Mouse (Mus musculus) B cell, adult 67 days (primary cell): Measurements from ENCODE around the gene Tmem25. TPM values are rescaled to one million over a fixed set of nuclear protein-coding genes. Genes with fewer than 3 reads are reported as not detected.

ENCODE experiments used
- total RNA-seq, 2 experiments: library from RNA; stranded (reverse); gene quantifications; 4 replicates each; pipeline ENCODE4 v1.2.4; 2023

Gene Tmem25
- total RNA-seq, result under 1 TPM; 0.81 to 0.92 TPM

GRCm38 (mm10) chr9:44799102-44799957 is at the start of gene Tmem25:
Tmem25 (minus strand) TSS chr9:44799307.

GRCm38 (mm10) chr9:44802808-44803450 is 3.8 kb upstream of the Tmem25 start, which contains the start of gene Ttc36:
Ttc36 (minus strand) TSS chr9:44803072.

GRCm38 (mm10) chr9:44767101-44768028 is 31.7 kb downstream of the Tmem25 start, which contains the start of the genes Arcn1 and Ift46:
Arcn1 (minus strand) TSS chr9:44767845.
Ift46 (plus strand) TSS chr9:44767908.

Other genes with a start within 250 kb of the Tmem25 start
- gene Cxcr5, start 237.4 kb downstream of the Tmem25 start, total RNA-seq, result 100 to 1,000 TPM; 294 to 344 TPM
- gene Ddx6, start 194.4 kb downstream of the Tmem25 start, total RNA-seq, result 100 to 1,000 TPM; 309 to 312 TPM
- gene Treh, start 126.1 kb downstream of the Tmem25 start, total RNA-seq, result not detected
- gene Phldb1, start 64.1 kb downstream of the Tmem25 start, total RNA-seq, result under 1 TPM in 1 of 2 experiments, not detected in 1; 0.49 TPM
- gene Arcn1, start 31.5 kb downstream of the Tmem25 start, total RNA-seq, result 100 to 1,000 TPM; 130 to 137 TPM
- gene Ift46, start 31.4 kb downstream of the Tmem25 start, total RNA-seq, result 10 to 100 TPM; 56.9 to 65.4 TPM
- 1 to 10 TPM; 4.9 to 5.5 TPM for gene Ttc36, start 3.8 kb upstream of the Tmem25 start, total RNA-seq
- gene Kmt2a, start 82.0 kb upstream of the Tmem25 start, total RNA-seq, result 100 to 1,000 TPM; 138 to 150 TPM
- 100 to 1,000 TPM; 129 to 153 TPM for gene Atp5l, start 121.4 kb upstream of the Tmem25 start, total RNA-seq
- gene Ube4a, start 166.3 kb upstream of the Tmem25 start, total RNA-seq, result 100 to 1,000 TPM; 102 to 103 TPM
- 1 to 10 TPM; 1.5 to 3.8 TPM for gene Cd3g, start 181.1 kb upstream of the Tmem25 start, total RNA-seq
- 1 to 10 TPM; 2.3 to 4.2 TPM for gene Cd3d, start 182.5 kb upstream of the Tmem25 start, total RNA-seq
- 1 to 10 TPM; 1.3 to 5.0 TPM for gene Cd3e, start 210.3 kb upstream of the Tmem25 start, total RNA-seq
- under 1 TPM; 0.44 to 0.80 TPM for gene Mpzl2, start 240.5 kb upstream of the Tmem25 start, total RNA-seq